Mouse (Mus musculus): ENCODE measurements around the gene Lsmem1.

DNA sequence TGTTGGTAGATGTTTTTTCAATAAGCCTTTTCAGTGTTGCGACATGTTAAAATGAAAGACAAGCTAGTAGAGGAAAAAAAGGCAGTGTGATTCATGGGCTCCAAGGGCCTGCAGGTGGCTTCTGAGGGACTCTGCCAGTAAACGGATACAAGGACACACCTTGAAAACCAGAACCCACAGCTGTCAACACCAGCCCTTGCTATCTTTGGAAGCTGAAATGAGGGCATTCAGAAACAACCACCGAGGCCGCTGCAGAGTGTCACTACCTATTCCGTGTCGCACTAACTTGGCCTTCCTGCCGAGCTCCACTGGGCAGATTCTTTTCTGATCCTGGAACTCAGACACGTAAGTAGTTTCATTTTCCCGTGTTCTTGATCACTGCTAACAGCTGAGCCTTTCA, 863 bp downstream of the Lsmem1 start:
- TF ChIP-seq CTCF (conservative IDR thresholded peaks at IDR 0.05; ENCODE audit: low read length) (no peak), NANOG (IDR thresholded peaks at IDR 0.05; ENCODE audit: borderline replicate concordance, low read length) (no peak)
